Mouse (Mus musculus) liver, postnatal 0 days (tissue): ENCODE measurements around the gene Pde9a. TPM values are rescaled to one million over a fixed set of nuclear protein-coding genes. Genes with fewer than 3 reads are reported as not detected.

Experiments used
- ATAC-seq: fragments of 200-750 bp; cut with Nextera tagmentation; 2 replicates; pipeline ENCODE4 v1.8.0; 2017; ENCODE audit warnings: mild to moderate bottlenecking, moderate library complexity
- DNase-seq: peaks from one replicate; pipeline ENCODE4 v3.0.0-alpha.2; 2016
- H3K27ac ChIP-seq: fragments of 300-500 bp; sonication (generic); 2 replicates; pipeline ENCODE4 v1.5.1; 2014; ENCODE audit warnings: antibody characterized with exemption, moderate library complexity, mild to moderate bottlenecking, low read depth
- H3K27me3 ChIP-seq: fragments of 300-500 bp; sonication (generic); 2 replicates; pipeline ENCODE4 v1.6.1; 2014; ENCODE audit warnings: low read length, control low read depth, mixed read lengths; ENCODE audit not compliant: insufficient read depth
- H3K36me3 ChIP-seq: fragments of 300-500 bp; sonication (generic); replicated peaks from 2 replicates; pipeline ENCODE4 v1.6.1; 2014; ENCODE audit warnings: mild to moderate bottlenecking, control low read depth, low read length, moderate library complexity, mixed read lengths; ENCODE audit not compliant: insufficient read depth
- H3K4me1 ChIP-seq: fragments of 300-500 bp; sonication (generic); 2 replicates; pipeline ENCODE4 v1.6.1; 2014; ENCODE audit warnings: antibody characterized with exemption, mild to moderate bottlenecking, control low read depth; ENCODE audit not compliant: insufficient read depth
- H3K4me2 ChIP-seq: fragments of 300-500 bp; sonication (generic); 2 replicates; pipeline ENCODE4 v1.6.1; 2014; ENCODE audit warnings: low read depth, mild to moderate bottlenecking, low read length, moderate library complexity, mixed read lengths
- H3K4me3 ChIP-seq: fragments of 300-500 bp; sonication (generic); 2 replicates; pipeline ENCODE4 v1.5.1; 2014; ENCODE audit warnings: low read depth, low read length
- H3K9ac ChIP-seq: fragments of 300-500 bp; sonication (generic); replicated peaks from 2 replicates; pipeline ENCODE4 v1.6.1; 2014; ENCODE audit warnings: mild to moderate bottlenecking, moderate library complexity
- H3K9me3 ChIP-seq: fragments of 300-500 bp; sonication (generic); 2 replicates; pipeline ENCODE4 v1.6.1; 2016; ENCODE audit warnings: mild to moderate bottlenecking, control low read depth, low read length, mixed read lengths
- CTCF ChIP-seq: sonication (generic); IDR thresholded peaks from 2 replicates; pipeline ENCODE4 v1.5.1; 2016; ENCODE audit warnings: antibody characterized with exemption, low read depth
- EP300 ChIP-seq: IDR thresholded peaks from 2 replicates; pipeline ENCODE4 v1.6.1; 2016; ENCODE audit warnings: antibody characterized with exemption, low read depth, mild to moderate bottlenecking
- WGBS: fragments of 180-500 bp; shearing (Covaris S2); extraction: QIAGEN DNeasy Blood & Tissue Kit; methylation state at CpG from one replicate; pipeline ENCODE4 v1.1.7; 2014; ENCODE audit not compliant: insufficient replicate concordance; 5-methylcytosine and 5-hydroxymethylcytosine counted together
- polyA plus RNA-seq: library from polyadenylated mRNA; unstranded; fragments of >200 nt; fragmentation: Nextera tagmentation; extraction: Ambion mirVana; gene quantifications from 2 replicates; pipeline ENCODE4 v1.2.1, GENCODE M21; 2015

Pde9a gene
- polyA plus RNA-seq, 1 experiment from 2014 or later = 7.6 TPM

DNA sequence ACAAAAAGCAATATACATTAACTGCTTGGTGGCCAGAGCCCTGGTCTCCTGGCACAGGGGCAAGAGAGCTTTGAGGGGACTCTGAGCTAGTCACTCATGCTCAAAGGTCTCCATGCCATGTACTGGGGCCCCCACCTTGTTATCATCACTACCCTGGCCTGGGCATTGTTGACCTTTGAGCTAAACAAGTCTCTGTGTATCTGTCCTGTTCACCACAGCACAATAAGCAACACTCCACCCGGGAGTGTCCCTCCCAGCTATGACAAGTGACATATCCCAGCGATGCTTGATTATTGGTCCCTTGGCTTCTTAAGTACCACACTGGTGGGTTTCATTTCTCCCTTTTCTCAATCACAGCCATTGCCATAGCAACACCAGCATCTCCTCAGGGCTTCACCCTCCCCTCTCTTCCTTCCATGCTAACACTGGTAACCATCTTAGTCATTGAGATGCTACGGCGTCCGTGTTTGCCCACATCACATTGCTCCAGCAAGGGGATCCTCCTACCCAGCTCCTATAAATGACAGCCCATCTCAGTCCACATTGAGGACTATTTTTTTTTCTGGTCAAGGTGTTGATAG, 20.3 kb upstream of the Pde9a start:
- Histone ChIP-seq H3K27ac (no peak overlapping the region), H3K9me3 (no peaks in the 10 kb centered on the region), H3K36me3 (no peaks in the 10 kb centered on the region), H3K4me2 (no peak overlapping the region), H3K4me3 (no peak overlapping the region), H3K27me3 (no peaks in the 10 kb centered on the region), H3K4me1 (no peaks in the 10 kb centered on the region), H3K9ac (no peak overlapping the region)
- DNase-seq (no peak), ATAC-seq (no peak)
- TF ChIP-seq EP300 (no peak), CTCF (no peak)
- WGBS = 74% methylated on average over 5 of the region's 5 CpGs

- Histone ChIP-seq H3K4me2 (no peak overlapping the region), H3K4me1 (0 out of 2 replicates have a peak, but pooled peaks cover 3% of the 10 kb centered on the region), H3K36me3 (no peaks in the 10 kb centered on the region), H3K4me3 (no peak overlapping the region), H3K27me3 (no peaks in the 10 kb centered on the region), H3K9ac (no peak overlapping the region), H3K9me3 (no peaks in the 10 kb centered on the region), H3K27ac (no peak overlapping the region)
- TF ChIP-seq EP300 (no peak), CTCF (no peak)
- no peak for DNase-seq
- 50% methylated on average over 2 of the region's 2 CpGs for WGBS
- ATAC-seq = peak; percentile 78
Observed at GRCm38 (mm10) chr17:31370221-31370620, 15.8 kb upstream of the Pde9a start.

DNA sequence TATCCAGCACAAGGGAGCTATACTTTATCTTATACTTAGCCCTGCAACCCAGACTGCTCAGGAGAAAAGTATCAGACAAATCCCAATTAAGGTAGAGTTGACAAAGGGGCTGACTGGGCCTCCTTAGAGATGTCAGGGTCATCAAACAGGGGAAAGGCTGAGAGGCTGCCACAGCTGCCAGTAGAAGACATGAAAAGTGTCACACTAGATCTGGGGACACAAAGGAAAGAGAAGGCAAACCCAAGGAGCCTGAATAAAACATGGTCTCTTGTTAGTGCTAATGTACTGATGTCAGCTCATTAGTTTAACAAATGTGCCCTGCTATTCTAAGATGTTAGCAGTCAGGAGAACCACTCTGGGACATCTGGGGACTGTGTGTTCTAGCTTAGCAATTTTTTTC, 15.1 kb upstream of the Pde9a start:
- ATAC-seq (no peak), DNase-seq (no peak)
- Histone ChIP-seq H3K4me1 (0 out of 2 replicates have a peak, but pooled peaks cover 3% of the 10 kb centered on the region), H3K4me2 (no peak overlapping the region), H3K9ac (no peak overlapping the region), H3K27me3 (no peaks in the 10 kb centered on the region), H3K27ac (no peak overlapping the region), H3K9me3 (no peaks in the 10 kb centered on the region), H3K4me3 (no peak overlapping the region), H3K36me3 (no peaks in the 10 kb centered on the region)
- TF ChIP-seq CTCF (no peak), EP300 (no peak)

DNA sequence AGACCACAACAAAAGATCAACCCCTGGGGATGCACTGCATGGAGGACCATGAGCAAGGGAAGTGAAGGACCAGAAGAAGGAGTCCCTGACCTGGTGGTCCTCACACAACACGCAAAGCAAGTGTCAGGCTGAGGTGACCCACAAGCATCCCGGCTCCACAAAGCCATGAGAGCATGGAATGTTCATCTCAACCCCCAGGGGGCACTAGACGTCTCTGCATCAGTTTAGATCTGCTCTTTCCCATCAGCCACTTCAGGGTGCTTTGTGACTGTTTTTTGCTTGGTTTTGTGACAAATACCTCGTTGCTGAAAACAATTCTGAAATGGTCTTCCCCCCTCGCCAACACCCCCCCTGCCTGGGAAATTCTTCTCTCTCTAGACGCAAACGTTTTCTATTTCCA, 8.0 kb upstream of the Pde9a start:
- Histone ChIP-seq H3K9ac (no peak overlapping the region), H3K36me3 (no peaks in the 10 kb centered on the region), H3K4me1 (no peaks in the 10 kb centered on the region), H3K9me3 (no peaks in the 10 kb centered on the region), H3K27me3 (no peaks in the 10 kb centered on the region), H3K4me3 (no peak overlapping the region), H3K27ac (no peak overlapping the region), H3K4me2 (no peak overlapping the region)
- WGBS = 19% methylated on average over 7 of the region's 7 CpGs
- TF ChIP-seq CTCF (peak; percentile 79), EP300 (no peak)
- peak; percentile 43 for DNase-seq
- no peak for ATAC-seq

- Histone ChIP-seq H3K9ac (no peak overlapping the region), H3K36me3 (no peaks in the 10 kb centered on the region), H3K9me3 (no peaks in the 10 kb centered on the region), H3K4me1 (no peaks in the 10 kb centered on the region), H3K4me3 (no peak overlapping the region), H3K27me3 (no peaks in the 10 kb centered on the region), H3K27ac (no peak overlapping the region), H3K4me2 (no peak overlapping the region)
- no peak for TF ChIP-seq CTCF
- no peak for DNase-seq
- ATAC-seq = no peak
- WGBS = 72% methylated on average over 10 of the region's 10 CpGs
Observed at GRCm38 (mm10) chr17:31378361-31378761, 7.6 kb upstream of the Pde9a start.

DNA sequence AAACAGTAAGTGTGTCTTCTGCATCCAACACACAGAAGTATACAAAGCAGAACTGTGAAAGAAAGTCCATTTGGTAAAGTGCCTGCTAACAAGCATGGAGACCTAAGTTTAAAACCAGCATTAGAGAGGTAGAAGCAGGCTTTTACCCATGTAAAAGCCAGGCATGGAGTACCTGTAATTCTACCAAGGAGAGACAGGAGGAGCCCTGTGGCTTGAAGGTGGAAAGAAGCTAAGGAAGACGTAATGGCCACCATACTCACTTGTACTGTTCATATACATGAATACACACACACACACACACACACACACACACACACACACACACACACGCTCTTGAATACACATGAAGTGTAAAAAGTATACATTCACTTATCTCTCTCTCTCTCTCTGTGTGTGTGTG, 6.9 kb upstream of the Pde9a start:
- ATAC-seq = no peak
- Histone ChIP-seq H3K27me3 (no peaks in the 10 kb centered on the region), H3K9ac (no peak overlapping the region), H3K36me3 (no peaks in the 10 kb centered on the region), H3K9me3 (no peaks in the 10 kb centered on the region), H3K27ac (no peak overlapping the region), H3K4me1 (peaks cover 4% of the 10 kb centered on the region; the same call in 1 of the 2 replicates), H3K4me3 (no peak overlapping the region), H3K4me2 (no peak overlapping the region)
- TF ChIP-seq EP300 (no peak), CTCF (no peak)
- DNase-seq = no peak
- 47% methylated on average over 2 of the region's 2 CpGs for WGBS

DNA sequence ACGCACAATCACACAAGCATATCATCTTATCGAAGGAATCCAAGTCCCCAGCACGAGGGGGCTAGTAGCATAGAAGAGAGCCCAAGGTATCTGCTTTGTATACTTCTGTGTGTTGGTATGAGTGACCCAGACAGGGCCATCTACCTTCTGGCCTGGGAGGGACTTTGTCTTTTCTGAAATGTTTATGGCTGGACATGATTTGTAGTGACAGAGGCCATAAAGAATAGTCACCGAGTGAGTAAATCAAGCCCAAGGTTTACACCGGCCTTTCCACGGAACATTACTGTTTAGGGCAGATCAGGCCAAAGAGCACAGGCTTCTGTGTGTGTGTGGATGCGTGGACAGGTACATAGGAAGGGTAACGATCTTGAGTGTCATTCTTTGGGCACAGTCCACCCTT, 6.1 kb upstream of the Pde9a start:
- no peak overlapping the region for H3K27ac ChIP-seq
- TF ChIP-seq EP300 (no peak), CTCF (no peak)
- no peak overlapping the region for H3K4me3 ChIP-seq
- H3K9ac ChIP-seq = no peak overlapping the region
- DNase-seq = no peak
- no peaks in the 10 kb centered on the region for H3K9me3 ChIP-seq
- no peak overlapping the region for H3K4me2 ChIP-seq
- no peaks in the 10 kb centered on the region for H3K36me3 ChIP-seq
- peaks cover 4% of the 10 kb centered on the region; the same call in 1 of the 2 replicates for H3K4me1 ChIP-seq
- ATAC-seq = no peak
- WGBS = 63% methylated on average over 8 of the region's 8 CpGs
- no peaks in the 10 kb centered on the region for H3K27me3 ChIP-seq
